Mouse (Mus musculus): ENCODE data around the gene Ppp1r26. TPM values are rescaled to one million over a fixed set of nuclear protein-coding genes. Genes with fewer than 3 reads are reported as not detected.

The Ppp1r26 gene
- 0.21 and 0.29 TPM in 2 replicates for total RNA-seq (2015)
- 0.37 and 0.40 TPM in 2 replicates for total RNA-seq (2017)

- no peak for ATAC-seq (ENCODE audit: poor library complexity, severe bottlenecking)
Measured at GRCm38 (mm10) chr2:28446515-28447314, at the start of gene Ppp1r26. Gene Ppp1r26, plus strand, starts transcription at chr2:28446800.

- no peak for ATAC-seq (ENCODE audit: poor library complexity, severe bottlenecking)
Measured at GRCm38 (mm10) chr2:28396928-28397327, 49.7 kb upstream of the Ppp1r26 start.

- ATAC-seq (ENCODE audit: poor library complexity, severe bottlenecking): peak; percentile 50
Measured at GRCm38 (mm10) chr2:28397417-28398119, 49.0 kb upstream of the Ppp1r26 start.

GRCm38 (mm10) chr2:28401647-28402046, 45.0 kb upstream of the Ppp1r26 start:
- ATAC-seq (ENCODE audit: poor library complexity, severe bottlenecking): peak; percentile 90

GRCm38 (mm10) chr2:28402128-28402527, 44.5 kb upstream of the Ppp1r26 start:
- ATAC-seq (ENCODE audit: poor library complexity, severe bottlenecking): peak; percentile 71

GRCm38 (mm10) chr2:28407796-28408195, 38.8 kb upstream of the Ppp1r26 start:
- ATAC-seq (ENCODE audit: poor library complexity, severe bottlenecking): no peak

GRCm38 (mm10) chr2:28409144-28409543, 37.5 kb upstream of the Ppp1r26 start:
- ATAC-seq (ENCODE audit: poor library complexity, severe bottlenecking): no peak

GRCm38 (mm10) chr2:28409566-28409965, 37.0 kb upstream of the Ppp1r26 start:
- ATAC-seq (ENCODE audit: poor library complexity, severe bottlenecking): no peak

GRCm38 (mm10) chr2:28412936-28413335, 33.7 kb upstream of the Ppp1r26 start:
- no peak for ATAC-seq (ENCODE audit: poor library complexity, severe bottlenecking)

GRCm38 (mm10) chr2:28414116-28414756, 32.4 kb upstream of the Ppp1r26 start:
- no peak for ATAC-seq (ENCODE audit: poor library complexity, severe bottlenecking)

GRCm38 (mm10) chr2:28414757-28415137, 31.9 kb upstream of the Ppp1r26 start:
- ATAC-seq (ENCODE audit: poor library complexity, severe bottlenecking): no peak

- ATAC-seq (ENCODE audit: poor library complexity, severe bottlenecking): no peak
Measured at GRCm38 (mm10) chr2:28415387-28416024, 31.1 kb upstream of the Ppp1r26 start.

- no peak for ATAC-seq (ENCODE audit: poor library complexity, severe bottlenecking)
Measured at GRCm38 (mm10) chr2:28416511-28416910, 30.1 kb upstream of the Ppp1r26 start.

- peak; percentile 91 for ATAC-seq (ENCODE audit: poor library complexity, severe bottlenecking)
Measured at GRCm38 (mm10) chr2:28418034-28418433, 28.6 kb upstream of the Ppp1r26 start.

GRCm38 (mm10) chr2:28419898-28420297, 26.7 kb upstream of the Ppp1r26 start:
- ATAC-seq (ENCODE audit: poor library complexity, severe bottlenecking): peak; percentile 38; the same call in 1 of the 2 replicates

- ATAC-seq (ENCODE audit: poor library complexity, severe bottlenecking): peak; percentile 56
Measured at GRCm38 (mm10) chr2:28423167-28423566, 23.4 kb upstream of the Ppp1r26 start.

- no peak for ATAC-seq (ENCODE audit: poor library complexity, severe bottlenecking)
Measured at GRCm38 (mm10) chr2:28427226-28427625, 19.4 kb upstream of the Ppp1r26 start.

- ATAC-seq (ENCODE audit: poor library complexity, severe bottlenecking): no peak
Measured at GRCm38 (mm10) chr2:28430846-28431245, 15.8 kb upstream of the Ppp1r26 start.

GRCm38 (mm10) chr2:28432811-28433210, 13.8 kb upstream of the Ppp1r26 start:
- no peak for ATAC-seq (ENCODE audit: poor library complexity, severe bottlenecking)

- ATAC-seq (ENCODE audit: poor library complexity, severe bottlenecking): no peak
Measured at GRCm38 (mm10) chr2:28433512-28433911, 13.1 kb upstream of the Ppp1r26 start.

- ATAC-seq (ENCODE audit: poor library complexity, severe bottlenecking): no peak
Measured at GRCm38 (mm10) chr2:28435401-28435800, 11.2 kb upstream of the Ppp1r26 start.

Data from megakaryocyte, adult 5-6 weeks (primary cell).